Mouse (Mus musculus) testis, adult 2 months (tissue): ENCODE results near the gene Klf7.

Experiments used
- CTCF ChIP-seq: fragments of 200-500 bp; IDR thresholded peaks from 2 replicates; pipeline ENCODE4 v1.5.1; 2012; ENCODE audit warnings: low read depth, mild to moderate bottlenecking, inconsistent platforms, low read length, moderate library complexity; ENCODE audit not compliant: control insufficient read depth, insufficient read depth, insufficient replicate concordance
- POLR2A ChIP-seq: fragments of 200-500 bp; IDR thresholded peaks from 2 replicates; pipeline ENCODE4 v1.6.1; 2012; ENCODE audit warnings: low read depth, mild to moderate bottlenecking, inconsistent platforms, low read length, moderate library complexity; ENCODE audit not compliant: control insufficient read depth

- TF ChIP-seq POLR2A (no peak), CTCF (no peak)
Measured at GRCm38 (mm10) chr1:64093018-64093417, 29.1 kb downstream of the Klf7 start.
